ENCODE assay signal across 8 mouse cellular contexts in genomic region chr11:46311181-46311702, GRCm38 (mm10). TPM values are rescaled to one million over a fixed set of nuclear protein-coding genes. Genes with fewer than 3 reads are reported as not detected.
DNase-seq lines count a peak whose midpoint lies in the region; ATAC-seq and TF ChIP-seq lines count a peak whose summit lies in the region.

No protein-coding gene starts in this region.

- 0 out of 2 replicates have a peak, but pooled peaks cover 3% of the 10 kb centered on the region for H3K27me3 ChIP-seq in embryonic facial prominence, embryonic 15.5 days
- H3K27me3 ChIP-seq in intestine, postnatal 0 days (replicated peaks; ENCODE audit: control insufficient read depth, insufficient read depth, low read length): peaks cover 11% of the 10 kb centered on the region
- no peaks in the 10 kb centered on the region for H3K27me3 ChIP-seq in midbrain, embryonic 13.5 days

- H3K27ac ChIP-seq in embryonic facial prominence, embryonic 15.5 days (replicated peaks): no peak overlapping the region
- H3K27ac ChIP-seq in intestine, postnatal 0 days (ENCODE audit: low read depth, low read length): no peak overlapping the region
- peak overlapping the region; percentile 93 for H3K27ac ChIP-seq in midbrain, embryonic 13.5 days

- no peaks in the 10 kb centered on the region for H3K9me3 ChIP-seq in embryonic facial prominence, embryonic 15.5 days (replicated peaks)
- H3K9me3 ChIP-seq in intestine, postnatal 0 days (ENCODE audit: control insufficient read depth): no peaks in the 10 kb centered on the region
- no peaks in the 10 kb centered on the region for H3K9me3 ChIP-seq in midbrain, embryonic 13.5 days

- H3K9ac ChIP-seq in embryonic facial prominence, embryonic 15.5 days: peak overlapping the region; percentile 29; the same call in 1 of the 2 replicates
- H3K9ac ChIP-seq in intestine, postnatal 0 days (ENCODE audit: low read depth, low read length): 0 out of 2 replicates have a peak overlapping the region, but pooled peaks have one; percentile 31
- H3K9ac ChIP-seq in midbrain, embryonic 13.5 days (replicated peaks): peak overlapping the region; percentile 92

- ATAC-seq in activated CD4-positive, CD25-positive, alpha-beta regulatory T cell, adult 4 months: peak; percentile 29
- 0 out of 2 replicates have a peak, but pooled peaks have one; percentile 0 for ATAC-seq in embryonic facial prominence, embryonic 15.5 days (ENCODE audit: insufficient number of reproducible peaks, low FRiP score, low TSS enrichment, low read depth)
- ATAC-seq in intestine, postnatal 0 days: peak; percentile 39; the same call in 1 of the 2 replicates
- peak; percentile 5; the same call in 1 of the 2 replicates for ATAC-seq in midbrain, embryonic 13.5 days

- peaks cover 13% of the 10 kb centered on the region for H3K4me1 ChIP-seq in embryonic facial prominence, embryonic 15.5 days
- no peaks in the 10 kb centered on the region for H3K4me1 ChIP-seq in intestine, postnatal 0 days (replicated peaks; ENCODE audit: control insufficient read depth, insufficient read depth, low read length)
- H3K4me1 ChIP-seq in midbrain, embryonic 13.5 days (replicated peaks): peaks cover 43% of the 10 kb centered on the region

- peak overlapping the region; percentile 68 for H3K4me3 ChIP-seq in embryonic facial prominence, embryonic 15.5 days (replicated peaks)
- peak overlapping the region; percentile 54 for H3K4me3 ChIP-seq in intestine, postnatal 0 days (ENCODE audit: low read depth, low read length)
- peak overlapping the region; percentile 77 for H3K4me3 ChIP-seq in midbrain, embryonic 13.5 days (replicated peaks)

- peak overlapping the region; percentile 98 for H3K4me2 ChIP-seq in embryonic facial prominence, embryonic 15.5 days (replicated peaks)
- peak overlapping the region; percentile 94 for H3K4me2 ChIP-seq in intestine, postnatal 0 days (replicated peaks; ENCODE audit: low read depth)
- peak overlapping the region; percentile 88 for H3K4me2 ChIP-seq in midbrain, embryonic 13.5 days (replicated peaks)

- WGBS in embryonic facial prominence, embryonic 15.5 days: 17% methylated on average over 14 of the region's 14 CpGs
- WGBS in intestine, postnatal 0 days: 13% methylated on average over 14 of the region's 14 CpGs
- WGBS in midbrain, embryonic 13.5 days: 3% methylated on average over 14 of the region's 14 CpGs

- TF ChIP-seq CTCF in intestine, postnatal 0 days (IDR thresholded peaks at IDR 0.05; ENCODE audit: low read depth): no peak

- H3K36me3 ChIP-seq in embryonic facial prominence, embryonic 15.5 days: no peaks in the 10 kb centered on the region
- no peaks in the 10 kb centered on the region for H3K36me3 ChIP-seq in intestine, postnatal 0 days (ENCODE audit: control insufficient read depth, insufficient read depth)
- peaks cover 11% of the 10 kb centered on the region; the same call in 1 of the 2 replicates for H3K36me3 ChIP-seq in midbrain, embryonic 13.5 days

- DNase-seq in layer of hippocampus, postnatal 10 days (ENCODE audit: low spot score in 2 of 2): peak; percentile 39 to 57
- DNase-seq in layer of hippocampus, adult 9-10 months (ENCODE audit: low spot score): no peak
- DNase-seq in yolk sac, embryonic 10.5 days (ENCODE audit: low spot score): peak; percentile 9
- no peak for DNase-seq in urinary bladder, adult 2 months (ENCODE audit: low spot score)

RNA-seq across cellular contexts. Expression of gene Cyfip2, which starts 1.4 kb away (rescaled TPM):
- 100 to 1,000 TPM; 263 to 287 TPM for total RNA-seq in layer of hippocampus, postnatal 10 days (2021)
- polyA plus RNA-seq in activated CD4-positive, CD25-positive, alpha-beta regulatory T cell, adult 4 months (2017; shearing (Covaris generic)): 10 to 100 TPM; 66.7 to 74.4 TPM
- polyA plus RNA-seq in embryonic facial prominence, embryonic 15.5 days (2015; fragmentation: Nextera tagmentation; extraction: Ambion mirVana): 10.8 and 14.2 TPM in 2 replicates
- 1.9 and 2.0 TPM in 2 replicates for polyA plus RNA-seq in intestine, postnatal 0 days (2015; fragmentation: Nextera tagmentation; extraction: Ambion mirVana)
- polyA plus RNA-seq in midbrain, embryonic 13.5 days (2015; fragmentation: Nextera tagmentation; extraction: Ambion mirVana): 75.5 and 80.8 TPM in 2 replicates
- 5.1 and 8.1 TPM in 2 replicates for polyA plus RNA-seq in urinary bladder, adult 2 months (2012; rRNA removed)

Comparison
In these comparisons a context has a peak if more than half of its experiments do, and no peak if none do; other contexts are left out.
1. DNase-seq: peak in layer of hippocampus, postnatal 10 days (2 of 2) and yolk sac, embryonic 10.5 days (single experiment); none in layer of hippocampus, adult 9-10 months (single experiment) and urinary bladder, adult 2 months (single experiment).
2. H3K9ac ChIP-seq: peak in every context shown above with its lines; median percentile 92 in midbrain, embryonic 13.5 days; 31 in intestine, postnatal 0 days; 29 in embryonic facial prominence, embryonic 15.5 days.
3. Peak in every context shown above with its lines, with median percentiles within 50 percentile points of each other: ATAC-seq, H3K4me2 ChIP-seq and H3K4me3 ChIP-seq.